Mouse (Mus musculus) embryo, embryonic 11.5 days (tissue): ENCODE data around the gene Ankrd33b.

Experiments
- DNase-seq: peaks from one replicate; pipeline ENCODE4 v3.0.0-alpha.2; 2012; ENCODE audit warnings: low read depth, low spot score

Ankrd33b gene

GRCm38 (mm10) chr15:31368556-31368955 is 1.0 kb upstream of the Ankrd33b start:
- DNase-seq: no peak

GRCm38 (mm10) chr15:31366596-31367480 is 688 bp downstream of the Ankrd33b start:
- no peak for DNase-seq

GRCm38 (mm10) chr15:31365720-31366591 is 1.6 kb downstream of the Ankrd33b start:
- no peak for DNase-seq

- DNase-seq: no peak
These were observed 2.3 kb downstream of the Ankrd33b start for GRCm38 (mm10) chr15:31365041-31365719.

GRCm38 (mm10) chr15:31364396-31364795 is 3.1 kb downstream of the Ankrd33b start:
- DNase-seq: no peak

GRCm38 (mm10) chr15:31363981-31364361 is 3.6 kb downstream of the Ankrd33b start:
- no peak for DNase-seq

GRCm38 (mm10) chr15:31363241-31363980 is 4.1 kb downstream of the Ankrd33b start:
- no peak for DNase-seq

GRCm38 (mm10) chr15:31361259-31361853 is 6.2 kb downstream of the Ankrd33b start:
- no peak for DNase-seq

GRCm38 (mm10) chr15:31360593-31360992 is 6.9 kb downstream of the Ankrd33b start:
- no peak for DNase-seq

- DNase-seq: no peak
These were observed 7.7 kb downstream of the Ankrd33b start for GRCm38 (mm10) chr15:31359805-31360204.

- DNase-seq: no peak
These were observed 14.8 kb downstream of the Ankrd33b start for GRCm38 (mm10) chr15:31352494-31353279.

GRCm38 (mm10) chr15:31349810-31350341 is 17.6 kb downstream of the Ankrd33b start:
- DNase-seq: no peak

- DNase-seq: no peak
These were observed 18.5 kb downstream of the Ankrd33b start for GRCm38 (mm10) chr15:31349046-31349445.

GRCm38 (mm10) chr15:31348241-31348640 is 19.3 kb downstream of the Ankrd33b start:
- DNase-seq: no peak

- DNase-seq: no peak
These were observed 21.0 kb downstream of the Ankrd33b start for GRCm38 (mm10) chr15:31346508-31346907.

- DNase-seq: no peak
These were observed 22.2 kb downstream of the Ankrd33b start for GRCm38 (mm10) chr15:31345366-31345765.

- no peak for DNase-seq
These were observed 22.7 kb downstream of the Ankrd33b start for GRCm38 (mm10) chr15:31344811-31345211.

- DNase-seq: no peak
These were observed 23.9 kb downstream of the Ankrd33b start for GRCm38 (mm10) chr15:31343602-31344001.

- DNase-seq: no peak
These were observed 25.0 kb downstream of the Ankrd33b start for GRCm38 (mm10) chr15:31342496-31342901.

- no peak for DNase-seq
These were observed 25.5 kb downstream of the Ankrd33b start for GRCm38 (mm10) chr15:31342001-31342400.
